Mouse (Mus musculus): ENCODE data around the gene L2hgdh.

Gene L2hgdh

DNA sequence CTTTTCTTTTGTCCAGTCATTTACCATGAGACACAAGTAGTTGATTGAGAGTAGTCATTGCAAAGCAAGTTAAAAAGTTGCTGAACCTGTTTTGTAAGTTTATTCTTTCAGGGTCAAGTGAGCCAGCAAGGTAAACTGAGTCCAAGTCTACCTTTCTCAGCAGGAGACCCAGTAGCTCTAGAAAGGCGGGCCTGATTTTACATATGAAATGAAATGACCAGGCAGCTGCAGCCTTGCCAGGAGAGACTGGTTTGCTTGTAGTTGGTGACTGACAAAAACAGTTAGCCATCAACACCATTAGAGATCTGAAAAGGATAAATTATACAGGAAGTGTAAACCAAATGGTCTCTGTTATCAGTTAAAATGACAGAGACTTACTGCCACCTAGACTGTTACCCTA is 5.6 kb upstream of the L2hgdh start:
- no peak for DNase-seq (ENCODE audit: low spot score)

DNA sequence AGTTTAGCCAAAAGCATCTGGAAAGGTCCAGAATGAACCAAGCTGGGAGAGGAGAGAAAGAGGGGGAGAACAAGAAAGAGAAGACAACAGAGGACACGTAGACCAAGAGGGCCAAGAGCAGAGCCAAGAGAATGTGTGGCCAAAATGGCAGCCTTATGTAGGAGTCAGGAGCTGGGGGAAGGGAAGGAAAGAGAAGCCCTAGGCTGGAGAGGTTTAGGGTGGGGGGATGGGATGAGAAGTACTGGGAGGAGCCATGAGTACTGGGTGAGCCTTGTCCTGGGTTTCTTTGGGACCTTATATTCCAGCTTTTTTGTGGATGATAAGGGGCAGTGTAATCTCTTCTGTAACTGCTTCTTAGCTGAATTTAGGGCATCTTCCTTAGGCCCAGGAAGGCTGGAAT is 4.6 kb upstream of the L2hgdh start:
- DNase-seq (ENCODE audit: low spot score) = no peak

DNA sequence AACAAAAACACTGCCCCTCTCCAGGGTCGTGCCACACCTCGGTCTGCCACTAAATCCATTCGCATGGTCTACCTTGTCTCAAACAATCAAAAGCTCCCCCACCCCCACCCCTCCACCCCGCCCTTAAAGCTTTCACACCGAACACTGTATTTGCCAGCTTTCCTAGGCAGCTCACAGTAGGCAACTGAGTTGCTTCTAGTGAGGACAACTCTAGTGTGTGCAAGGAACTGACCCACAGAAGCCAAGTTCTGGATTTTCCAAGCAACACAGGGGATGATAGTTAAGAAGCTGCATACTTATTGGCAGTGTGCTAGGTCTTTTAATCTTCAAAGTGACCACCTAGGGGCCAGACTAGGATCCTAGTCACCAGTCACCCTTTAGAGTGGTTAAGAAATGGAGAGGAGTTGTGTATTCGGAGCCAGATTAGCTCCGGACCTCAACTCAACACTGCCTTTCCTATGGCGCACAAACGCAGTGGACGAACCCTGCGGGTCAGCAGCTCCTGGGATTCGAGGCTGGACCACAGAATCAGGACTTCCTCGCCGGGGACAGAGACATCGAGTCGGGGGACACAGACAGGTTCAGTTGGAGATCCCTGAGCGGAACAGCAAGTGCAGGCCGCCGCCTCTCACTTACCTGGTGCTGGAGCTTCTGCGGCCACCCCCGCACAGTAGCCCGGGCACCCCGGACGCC is 509 bp downstream of the L2hgdh start:
- DNase-seq (ENCODE audit: low spot score) = no peak

DNA sequence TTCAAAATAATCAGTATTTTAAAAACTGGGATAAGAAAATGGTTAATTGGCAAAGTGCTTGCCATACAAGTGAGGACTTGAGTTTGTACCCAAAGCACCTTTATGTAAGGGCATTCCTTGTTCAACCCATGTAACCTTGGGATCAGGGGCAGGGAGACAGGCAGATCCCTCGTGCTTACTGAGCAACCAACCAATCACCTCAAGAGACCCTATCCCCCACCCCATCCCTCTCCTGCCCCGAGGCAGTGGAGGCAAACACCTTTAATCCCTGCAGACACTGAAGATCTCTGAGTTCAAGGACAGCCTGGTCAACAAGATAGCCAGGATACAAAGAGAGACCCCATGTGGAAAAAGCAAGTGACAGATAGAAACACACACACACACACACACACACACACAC is 1.3 kb downstream of the L2hgdh start:
- DNase-seq (ENCODE audit: low spot score) = no peak

GRCm38 (mm10) chr12:69722857-69723256 is 1.8 kb downstream of the L2hgdh start:
- no peak for DNase-seq (ENCODE audit: low spot score)

- no peak for DNase-seq (ENCODE audit: low spot score)
Measured at GRCm38 (mm10) chr12:69713628-69714027, 11.0 kb downstream of the L2hgdh start.

- DNase-seq (ENCODE audit: low spot score) = no peak
Measured at GRCm38 (mm10) chr12:69704799-69705458, 19.7 kb downstream of the L2hgdh start.

- DNase-seq (ENCODE audit: low spot score) = no peak
Measured at GRCm38 (mm10) chr12:69698352-69698751, 26.3 kb downstream of the L2hgdh start.

- DNase-seq (ENCODE audit: low spot score) = no peak
Measured at GRCm38 (mm10) chr12:69696746-69697145, 27.9 kb downstream of the L2hgdh start.

DNA sequence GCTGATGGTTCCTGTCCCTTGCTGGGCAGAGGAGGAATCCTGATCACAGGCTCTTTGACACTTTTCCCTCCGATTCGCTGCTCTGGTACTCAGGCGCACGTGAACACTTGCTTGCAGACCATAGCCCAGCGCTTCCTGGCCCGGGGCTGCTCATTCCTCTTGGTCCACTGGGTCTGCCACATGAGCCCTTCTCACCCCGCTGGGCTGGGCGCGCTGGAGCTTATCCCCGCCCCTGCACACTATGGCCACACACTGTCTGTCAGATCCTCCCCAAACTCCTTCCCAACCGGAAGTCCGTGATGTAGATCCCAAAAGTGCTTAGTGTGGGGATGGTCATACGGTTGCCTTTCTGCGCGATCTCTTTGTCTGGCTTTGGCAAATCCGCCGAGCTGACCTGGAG is 31.2 kb downstream of the L2hgdh start:
- no peak for DNase-seq (ENCODE audit: low spot score)

GRCm38 (mm10) chr12:69690714-69691113 is 34.0 kb downstream of the L2hgdh start:
- no peak for DNase-seq (ENCODE audit: low spot score)

DNA sequence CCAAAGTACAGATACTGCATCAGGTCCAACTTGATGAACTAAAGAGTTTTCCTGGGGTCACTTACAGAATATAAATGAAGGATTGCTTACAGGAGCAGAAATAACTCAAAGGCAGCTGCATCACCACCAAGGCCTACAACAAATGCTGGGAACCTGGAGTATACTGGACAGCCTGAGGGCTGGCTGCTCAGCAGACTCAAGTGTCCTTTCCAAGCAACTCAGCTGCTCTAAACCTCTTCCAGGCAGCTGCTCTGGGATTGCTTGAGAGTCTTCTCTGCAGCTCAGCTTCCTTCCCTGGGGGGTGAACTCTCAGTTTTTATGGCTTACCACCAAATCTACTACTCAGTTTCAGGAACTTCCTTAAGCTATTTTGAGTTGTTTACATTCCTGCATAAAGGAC is 35.6 kb downstream of the L2hgdh start:
- DNase-seq (ENCODE audit: low spot score) = no peak

DNA sequence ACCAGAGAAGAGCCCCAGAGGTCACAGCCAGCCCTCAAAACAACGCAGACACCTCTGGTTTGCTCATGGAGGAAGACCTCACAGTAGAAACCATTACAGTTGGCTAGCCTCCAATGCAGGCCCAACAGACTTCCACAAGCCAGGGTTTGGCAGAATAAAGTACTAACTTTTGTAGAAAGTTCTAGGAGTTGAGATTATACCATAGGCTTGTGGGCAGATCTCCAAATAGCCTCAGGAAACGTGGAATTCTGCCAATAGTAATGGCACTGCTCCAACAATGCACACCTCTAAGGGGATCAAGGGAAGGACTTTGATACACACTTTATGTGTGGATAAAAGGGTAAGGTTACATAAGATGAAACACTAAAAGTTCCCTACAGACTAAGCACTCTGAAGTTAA is 36.3 kb downstream of the L2hgdh start:
- DNase-seq (ENCODE audit: low spot score) = no peak

DNA sequence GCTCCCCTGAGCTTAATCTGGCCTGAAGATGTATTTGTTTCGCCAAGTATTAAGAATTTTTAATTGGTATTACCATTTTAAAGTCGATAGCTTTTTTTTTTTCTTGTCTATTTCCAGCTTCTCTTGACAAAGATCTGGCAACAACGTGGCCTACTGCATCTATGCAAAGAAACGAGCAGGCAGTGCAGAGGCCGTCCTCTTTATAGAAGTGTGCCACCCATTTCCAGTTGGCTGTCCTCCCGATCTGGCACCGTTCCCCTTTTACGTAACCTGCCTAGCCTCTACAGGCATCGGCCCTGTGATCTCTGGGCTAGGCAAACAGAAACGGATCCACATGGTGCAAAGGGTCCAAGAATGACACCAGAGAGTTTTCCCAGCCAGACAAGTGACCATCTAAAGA is 41.1 kb downstream of the L2hgdh start:
- DNase-seq (ENCODE audit: low spot score) = peak; percentile 69

DNA sequence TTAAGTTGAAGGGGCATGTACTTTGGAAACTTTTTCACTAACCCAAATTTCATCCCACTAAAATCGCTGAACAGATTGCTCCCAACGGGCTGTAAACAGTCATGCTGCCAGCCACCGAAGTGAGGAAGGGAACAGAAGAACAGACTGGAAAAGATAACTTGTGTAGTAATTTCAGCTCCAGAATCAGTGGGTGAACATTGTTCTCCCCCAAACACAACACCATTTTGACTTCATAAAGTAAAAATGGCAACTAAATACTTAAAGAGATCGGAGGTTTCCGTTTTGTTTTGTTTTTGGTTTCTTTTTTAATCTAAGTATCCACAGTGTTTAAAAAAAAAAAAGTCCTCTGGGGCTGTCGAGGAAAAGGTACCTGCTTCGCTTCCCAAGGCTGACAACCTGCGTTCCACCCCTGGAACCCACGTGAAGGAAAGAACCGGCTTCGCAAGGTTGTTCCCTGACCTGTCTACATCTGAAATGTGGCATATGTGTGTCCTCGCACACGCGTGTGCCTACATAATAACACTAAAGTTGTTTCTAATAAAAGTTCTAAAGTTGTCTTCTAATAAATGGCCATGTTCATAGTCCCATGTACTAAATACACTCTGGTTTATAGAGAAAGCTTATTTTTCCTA is 41.8 kb downstream of the L2hgdh start:
- DNase-seq (ENCODE audit: low spot score) = no peak

DNA sequence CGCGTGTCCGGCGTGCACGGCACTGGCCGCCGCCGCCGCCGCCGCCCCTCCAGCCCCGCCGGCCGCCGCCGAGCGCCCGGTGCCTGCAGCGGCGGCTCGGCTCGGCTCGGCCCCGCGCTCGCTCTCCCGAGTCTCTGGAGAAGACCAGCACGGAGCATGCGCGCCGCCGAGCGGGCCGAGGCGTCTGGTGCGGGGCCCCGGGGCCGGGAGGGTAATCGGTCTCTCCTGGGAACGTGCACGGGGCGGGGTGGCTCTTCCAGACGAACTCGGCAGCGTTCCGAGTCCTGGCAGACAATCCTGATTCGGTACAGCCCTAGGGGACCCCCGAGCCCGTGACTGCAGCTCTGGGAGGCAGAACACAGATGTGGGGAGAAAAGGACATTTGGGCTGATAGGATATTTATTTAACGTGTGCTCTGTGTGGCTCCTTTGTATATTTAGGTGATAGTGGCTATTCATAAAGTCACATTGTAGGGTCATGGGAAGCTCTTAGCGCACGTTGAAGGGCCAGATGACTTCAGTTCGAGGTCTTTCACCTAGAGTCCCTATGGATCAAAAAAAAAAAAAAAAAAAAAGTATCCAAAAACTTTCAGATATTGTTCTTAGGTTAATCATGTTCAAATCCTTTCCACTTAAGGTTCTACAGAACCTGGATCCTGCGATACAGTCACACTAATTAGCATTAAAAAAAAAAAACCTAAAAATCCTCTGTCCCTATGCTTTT is 42.4 kb downstream of the L2hgdh start:
- peak; percentile 84 for DNase-seq (ENCODE audit: low spot score)

GRCm38 (mm10) chr12:69681566-69682061 is 43.1 kb downstream of the L2hgdh start, which contains the start of gene Sos2:
TSS of gene Sos2 (minus strand) at chr12:69681852.
- peak; percentile 68 for DNase-seq (ENCODE audit: low spot score)

GRCm38 (mm10) chr12:69680635-69681565 is 43.8 kb downstream of the L2hgdh start:
- peak; percentile 46 for DNase-seq (ENCODE audit: low spot score)

GRCm38 (mm10) chr12:69676157-69676556 is 48.5 kb downstream of the L2hgdh start:
- DNase-seq (ENCODE audit: low spot score) = no peak

DNA sequence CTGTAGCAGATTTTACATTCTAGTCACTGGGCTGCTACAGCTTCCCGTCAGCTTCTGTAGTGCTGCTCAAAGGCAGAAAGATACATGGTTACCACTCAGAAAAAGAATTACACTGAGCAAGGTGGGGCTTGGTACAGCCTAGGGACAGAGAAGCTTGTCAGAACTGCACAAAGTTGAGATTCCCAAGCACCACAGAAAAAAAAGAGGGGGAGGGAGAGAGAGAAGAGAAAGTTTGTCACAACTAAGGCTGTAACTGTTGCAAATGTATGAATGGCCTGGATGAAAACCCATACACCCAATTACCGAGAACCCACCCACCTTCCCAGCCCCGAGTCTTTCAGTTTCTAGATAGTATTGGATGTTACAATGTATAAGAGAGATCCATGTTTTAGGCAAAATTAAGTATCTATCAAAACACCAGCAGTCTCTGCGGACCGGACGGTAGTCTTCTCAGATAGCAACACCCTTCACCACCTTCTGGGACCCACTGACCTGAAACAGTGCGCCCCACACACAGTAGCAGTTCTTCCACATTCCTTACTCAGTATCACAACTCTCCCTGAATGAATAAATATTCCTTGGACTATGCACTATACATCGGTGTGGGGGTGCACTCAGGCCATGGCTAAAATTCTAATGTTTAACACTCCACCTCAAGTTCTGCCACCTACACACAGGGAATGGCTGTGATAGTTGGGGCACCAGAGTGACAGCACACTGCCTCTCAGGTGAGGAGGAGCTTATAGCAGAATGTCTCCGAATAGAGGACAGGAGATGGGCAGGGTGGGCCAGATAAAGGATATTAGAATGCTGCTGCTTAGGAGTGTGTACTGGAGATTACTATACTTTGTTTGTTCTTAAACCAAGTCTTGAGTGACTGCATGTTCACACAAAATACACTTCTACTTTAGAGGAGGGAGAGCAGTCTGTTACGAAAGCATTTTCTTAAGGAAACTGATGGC is 49.8 kb downstream of the L2hgdh start:
- DNase-seq (ENCODE audit: low spot score) = peak; percentile 73
